Mouse (Mus musculus) urinary bladder, postnatal 14 days (tissue): ENCODE measurements around the gene Ccdc186.

Experiments
- DNase-seq: peaks from one replicate; pipeline ENCODE4 v3.0.0; 2021; ENCODE audit warnings: low spot score

The Ccdc186 gene

DNA sequence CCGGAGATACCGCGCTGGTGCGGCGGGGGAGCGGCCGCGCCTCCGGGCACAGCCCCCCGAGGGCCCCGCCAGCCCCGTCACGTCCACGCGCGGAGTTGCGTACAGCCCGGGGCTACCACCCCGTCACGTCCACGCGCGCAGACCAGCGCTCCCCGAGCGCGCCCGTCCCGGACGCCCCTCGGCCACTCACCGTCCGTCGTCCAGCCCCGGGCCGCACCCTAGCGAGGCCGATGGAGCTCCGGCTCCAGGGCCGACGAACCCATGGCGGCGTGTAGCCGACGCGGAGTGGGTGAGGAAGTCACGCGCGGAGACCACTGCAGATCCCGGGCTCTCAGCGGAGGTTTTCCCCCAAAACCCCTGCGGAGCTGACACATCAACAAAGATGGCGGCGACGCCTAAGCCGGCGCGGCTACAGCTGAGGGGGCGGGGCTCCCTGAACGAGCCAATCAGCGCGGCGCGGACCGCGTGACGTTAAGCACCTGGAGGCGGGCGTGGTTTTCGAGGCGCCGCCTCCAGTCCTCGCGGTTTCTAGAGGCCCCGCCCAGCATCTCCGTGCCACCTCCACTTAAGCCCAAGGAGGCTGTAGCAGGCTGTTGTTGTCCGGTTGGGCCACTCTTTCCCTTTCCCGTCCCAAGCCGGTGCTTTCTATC, at the start of gene Ccdc186:
Gene Ccdc186 (minus strand): TSS at position 393 of the 650 bp plus-strand sequence.
- peak; percentile 96 for DNase-seq

DNA sequence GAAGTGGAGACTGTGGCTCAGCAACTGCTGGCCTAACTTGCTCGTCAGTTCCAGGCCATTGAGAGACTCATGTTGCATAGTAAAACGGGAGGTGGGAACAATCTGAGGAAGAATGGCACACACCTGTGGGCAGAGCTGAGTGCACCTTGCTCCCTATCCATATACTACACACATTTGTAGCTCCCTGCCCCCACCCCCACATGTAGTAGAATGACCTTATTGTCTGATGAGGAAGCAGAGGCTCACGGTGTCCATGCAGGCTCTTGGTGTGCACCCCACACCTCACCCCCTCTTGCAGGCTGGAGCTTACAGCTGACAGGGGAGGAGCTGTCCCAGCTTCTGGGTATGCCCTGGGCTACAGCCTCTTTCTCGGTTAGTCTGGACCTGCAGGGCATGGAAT, 45.7 kb upstream of the Ccdc186 start:
- DNase-seq = no peak

- DNase-seq = no peak
These were observed 34.5 kb upstream of the Ccdc186 start for GRCm38 (mm10) chr19:56856455-56856854.

- no peak for DNase-seq
These were observed 30.6 kb upstream of the Ccdc186 start for GRCm38 (mm10) chr19:56852590-56852989.

GRCm38 (mm10) chr19:56842974-56843373, 21.0 kb upstream of the Ccdc186 start:
- DNase-seq = no peak

DNA sequence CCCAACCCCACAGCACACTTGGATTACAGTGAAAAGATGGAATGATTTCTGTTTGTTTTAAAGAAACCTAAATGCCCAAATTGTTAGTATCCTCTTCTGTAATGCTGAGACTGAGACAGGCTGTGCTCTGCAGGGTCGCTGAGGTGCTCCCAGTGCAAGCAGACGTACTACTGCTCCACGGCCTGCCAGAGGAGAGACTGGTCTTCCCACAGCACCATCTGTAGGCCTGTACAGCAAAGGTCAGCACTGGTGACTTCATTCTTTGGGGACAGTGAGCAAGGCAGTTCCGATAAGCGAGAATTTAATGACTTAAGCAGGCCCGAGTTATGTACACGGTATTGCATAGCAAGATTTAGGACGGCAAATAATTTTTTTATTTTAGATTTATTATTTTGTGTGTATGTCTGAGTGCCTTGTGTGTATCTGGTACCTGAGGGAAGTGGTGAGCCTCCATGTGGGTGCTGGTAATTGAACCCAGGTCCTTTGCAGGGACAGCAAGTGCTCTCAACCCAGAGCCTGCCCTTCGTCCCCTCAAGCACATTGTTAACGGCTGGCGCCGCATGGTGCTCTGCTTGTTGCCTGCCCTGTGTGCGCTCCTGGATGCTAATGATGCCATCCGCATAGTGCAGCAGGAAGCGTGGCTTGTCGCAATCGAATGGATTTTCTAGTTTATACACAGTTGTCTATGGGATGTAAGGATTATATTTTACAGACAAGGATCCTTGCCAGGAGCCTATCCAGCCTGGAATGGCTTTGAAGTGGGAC, 17.1 kb upstream of the Ccdc186 start:
- DNase-seq = no peak

DNA sequence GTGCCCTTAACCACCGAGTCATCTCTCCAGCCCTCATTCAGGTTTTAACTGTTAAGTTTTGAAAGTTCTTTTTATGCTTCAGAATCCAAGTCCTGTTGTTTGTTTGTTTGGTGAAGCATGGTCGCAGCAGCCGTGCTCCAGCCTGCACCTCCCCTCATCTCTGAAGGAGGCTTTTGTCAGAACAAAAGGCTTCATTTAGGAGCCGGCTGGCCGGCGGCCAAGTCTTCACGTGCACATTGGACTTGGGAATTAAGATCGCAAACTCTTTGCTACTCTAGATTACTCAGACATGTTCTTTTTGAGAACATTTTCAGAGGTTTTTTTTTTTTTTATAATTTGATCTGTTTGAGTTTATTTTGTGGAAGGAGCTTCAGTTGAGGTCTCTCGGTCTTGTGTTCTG, 13.3 kb upstream of the Ccdc186 start:
- no peak for DNase-seq

GRCm38 (mm10) chr19:56830163-56830562, 8.2 kb upstream of the Ccdc186 start:
- no peak for DNase-seq

DNA sequence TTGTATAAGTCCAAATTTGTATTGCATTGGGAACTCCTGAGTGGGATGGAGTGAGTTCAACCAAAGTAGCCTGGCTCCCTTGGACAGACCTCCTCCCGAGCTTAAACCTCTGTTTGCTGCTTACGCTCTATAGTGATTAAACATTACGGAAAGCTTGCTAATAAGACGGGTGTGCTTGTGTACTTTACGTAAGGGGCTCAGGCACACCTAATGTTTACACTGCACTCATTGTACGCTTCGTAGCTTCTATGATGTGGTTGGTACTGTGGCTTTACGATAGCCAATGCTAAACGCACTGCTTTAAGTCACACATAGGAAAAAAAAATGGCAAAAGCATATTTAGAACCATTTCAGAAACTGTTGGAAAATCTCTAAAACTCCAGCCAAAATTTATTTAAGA, 7.3 kb upstream of the Ccdc186 start:
- DNase-seq = no peak

DNA sequence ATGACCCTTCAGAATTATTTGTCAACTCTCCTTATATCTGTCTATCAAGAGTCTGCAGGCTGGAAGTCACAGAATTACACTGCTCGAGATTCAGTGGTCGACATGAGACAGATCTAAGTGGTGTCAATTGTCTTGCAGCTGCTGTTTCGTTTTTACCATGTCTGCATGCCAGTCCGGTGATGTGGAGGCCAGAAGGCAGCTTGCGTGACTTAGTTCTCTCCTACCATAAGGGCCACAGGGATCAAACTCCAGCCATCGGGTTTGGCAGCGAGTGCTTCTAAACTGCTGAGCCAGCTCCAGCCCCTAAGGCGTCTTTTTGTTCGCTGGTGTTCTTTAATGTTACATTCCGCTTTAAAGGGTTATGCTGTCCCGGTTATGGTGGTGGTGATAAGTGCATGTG, 6.3 kb upstream of the Ccdc186 start:
- DNase-seq = no peak

GRCm38 (mm10) chr19:56826047-56826631, 4.1 kb upstream of the Ccdc186 start, which contains the start of gene Tdrd1:
Tdrd1 (plus strand) TSS chr19:56826209.
- DNase-seq = peak; percentile 26

- DNase-seq = no peak
These were observed 452 bp upstream of the Ccdc186 start for GRCm38 (mm10) chr19:56822448-56822836.

DNA sequence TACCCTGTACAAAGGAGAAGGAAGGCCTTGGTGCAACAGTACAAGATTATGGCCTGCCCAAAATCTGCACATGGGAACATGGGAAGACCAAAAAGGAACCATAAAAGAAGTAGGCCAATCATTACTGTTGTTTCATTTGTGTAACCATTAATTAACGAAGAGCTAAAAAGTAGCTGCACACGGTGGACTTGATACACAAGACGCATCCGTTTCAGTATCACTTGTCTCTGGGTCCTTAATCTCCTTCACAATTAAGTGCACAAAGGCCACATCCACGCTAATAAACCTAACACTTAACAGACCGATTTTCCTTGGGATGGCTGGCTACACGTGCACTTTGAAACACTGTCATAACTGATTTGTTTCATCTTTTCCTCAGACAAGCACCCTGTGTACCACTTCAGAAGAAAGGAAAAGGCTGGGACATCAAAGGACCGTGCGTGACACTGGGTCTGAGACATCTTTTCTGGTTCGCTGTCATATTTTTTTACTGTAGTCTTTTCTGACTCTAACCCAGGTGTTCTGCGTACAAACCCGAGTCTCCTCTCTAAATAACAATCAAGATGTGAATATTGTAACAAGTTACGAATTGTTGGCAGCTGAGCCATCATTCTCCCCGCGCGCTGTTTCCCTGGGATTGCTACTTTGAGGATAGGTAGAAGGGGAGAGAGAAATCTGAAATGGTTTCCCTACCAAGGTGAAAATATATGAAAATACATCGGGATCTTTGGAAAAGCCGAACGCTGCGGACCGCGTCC, 771 bp downstream of the Ccdc186 start:
- DNase-seq = no peak

DNA sequence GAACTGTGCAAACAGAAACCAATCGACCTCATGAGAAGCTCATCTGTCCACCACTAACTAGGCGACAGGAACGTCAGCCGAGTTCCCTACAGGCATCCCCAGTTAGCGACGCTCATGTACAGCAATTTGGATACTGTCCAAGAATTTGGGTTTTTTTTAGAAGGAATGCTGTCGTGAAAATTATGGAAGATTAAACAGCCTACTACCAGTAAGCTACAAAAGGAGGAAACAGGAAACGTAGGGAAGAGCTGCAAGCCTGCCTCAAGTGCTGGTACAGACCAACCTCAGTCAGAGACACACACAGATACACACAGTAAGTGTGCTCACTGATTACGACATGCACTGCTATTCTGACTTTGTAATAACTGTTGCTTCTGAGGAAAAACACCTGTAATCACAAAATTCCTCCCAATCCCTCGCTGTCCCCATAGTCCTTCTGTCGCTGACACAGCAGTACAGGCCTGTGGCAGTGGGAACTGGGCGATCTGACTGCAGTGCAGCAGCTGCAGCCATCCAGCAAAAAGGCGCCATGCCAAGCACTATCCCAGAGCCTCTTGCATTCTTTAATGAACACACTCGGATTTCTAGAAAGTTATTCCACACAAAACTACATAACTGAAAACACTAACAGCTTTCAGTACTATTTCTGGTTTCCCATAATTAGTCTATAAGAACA, 4.0 kb downstream of the Ccdc186 start:
- DNase-seq = peak; percentile 27

GRCm38 (mm10) chr19:56813360-56813759, 8.6 kb downstream of the Ccdc186 start:
- no peak for DNase-seq

GRCm38 (mm10) chr19:56811590-56811989, 10.4 kb downstream of the Ccdc186 start:
- peak; percentile 70 for DNase-seq

GRCm38 (mm10) chr19:56810641-56811146, 11.3 kb downstream of the Ccdc186 start:
- no peak for DNase-seq

DNA sequence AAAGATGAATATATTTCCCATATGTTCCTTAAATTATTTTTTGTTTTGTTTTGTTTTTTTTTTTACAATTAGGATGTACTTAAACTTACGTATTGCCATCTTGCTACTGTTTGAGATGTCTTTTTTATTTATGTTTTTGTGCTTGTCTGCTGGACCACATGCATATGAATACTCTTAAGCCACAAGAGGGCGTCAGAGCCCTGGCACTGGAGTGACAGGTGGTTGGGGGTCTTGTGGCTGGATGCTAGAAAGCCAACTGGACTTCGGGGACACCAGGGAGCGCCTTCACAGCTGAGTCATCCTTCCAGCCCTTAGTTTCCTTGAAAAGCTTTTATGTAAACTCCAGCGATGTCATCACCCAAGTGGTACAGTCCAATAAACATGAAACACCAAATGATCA, 13.2 kb downstream of the Ccdc186 start:
- DNase-seq = no peak

DNA sequence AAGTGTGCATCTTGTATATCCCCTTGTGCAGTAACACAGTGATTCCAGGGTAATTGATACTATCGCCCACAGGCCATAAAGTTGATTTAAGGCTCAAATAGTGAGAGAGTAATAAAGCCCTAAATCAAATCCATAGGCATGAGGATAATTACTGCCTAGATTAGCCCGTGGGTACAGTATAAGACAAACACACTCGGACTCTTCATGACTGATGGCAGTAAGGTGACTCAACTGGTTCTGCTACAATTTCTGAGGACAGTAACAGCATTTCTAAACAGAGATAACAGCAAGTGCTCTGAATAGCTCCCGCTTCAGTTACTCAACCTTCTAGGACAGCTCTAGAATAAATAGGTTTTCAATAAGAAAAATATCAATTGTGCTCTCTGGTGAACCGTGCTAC, 14.9 kb downstream of the Ccdc186 start:
- no peak for DNase-seq

- no peak for DNase-seq
These were observed 16.6 kb downstream of the Ccdc186 start for GRCm38 (mm10) chr19:56805366-56805765.

DNA sequence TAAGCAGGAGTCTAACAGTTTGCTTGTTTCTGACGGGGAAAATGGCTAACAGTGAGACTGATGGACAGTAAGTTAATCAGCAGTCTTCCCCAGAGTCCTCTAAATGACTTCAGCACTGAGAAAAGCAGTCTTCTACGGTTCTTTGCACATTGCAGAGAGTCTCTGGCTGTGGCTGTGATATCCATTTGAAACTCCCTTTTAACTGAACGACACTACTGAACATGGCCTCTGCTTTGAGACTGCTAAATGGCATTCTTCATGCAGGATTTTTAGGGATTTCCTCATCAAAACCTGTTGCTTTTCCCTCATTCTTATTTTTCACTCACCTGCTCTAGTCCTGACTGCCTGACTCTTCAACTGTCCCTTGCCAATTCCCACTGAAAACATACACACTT, 19.6 kb downstream of the Ccdc186 start:
- DNase-seq = no peak
